Mouse (Mus musculus): ENCODE measurements around the gene Stat5a. TPM values are rescaled to one million over a fixed set of nuclear protein-coding genes. Genes with fewer than 3 reads are reported as not detected.

The Stat5a gene
- polyA plus RNA-seq, 1 experiment: 136 TPM

GRCm38 (mm10) chr11:100829691-100830090 lies 29.5 kb upstream of the Stat5a start:
- H3K36me3 ChIP-seq (ENCODE audit: control insufficient read depth, insufficient read depth, low read length): no peaks in the 10 kb centered on the region; the same call in 1 of the 2 replicates
- DNase-seq: no peak
- peaks cover 60% of the 10 kb centered on the region for H3K4me1 ChIP-seq (replicated peaks; ENCODE audit: control insufficient read depth, insufficient read depth, low read length)
- H3K27me3 ChIP-seq (ENCODE audit: control insufficient read depth, insufficient read depth, low read length): no peaks in the 10 kb centered on the region
- TF ChIP-seq POLR2A (IDR thresholded peaks at IDR 0.05; ENCODE audit: control insufficient read depth, extremely low read depth, insufficient read depth, low read length, poor library complexity) (no peak), CTCF (IDR thresholded peaks at IDR 0.05; ENCODE audit: borderline replicate concordance, control insufficient read depth, extremely low read depth, insufficient read depth, low read length, poor library complexity) (no peak)
- no peak overlapping the region for H3K4me3 ChIP-seq (ENCODE audit: control insufficient read depth, insufficient read depth, low read length)
- WGBS: 94% methylated on average over 12 of the region's 12 CpGs
- H3K27ac ChIP-seq (ENCODE audit: control insufficient read depth, insufficient read depth, low read length): no peak overlapping the region

DNA sequence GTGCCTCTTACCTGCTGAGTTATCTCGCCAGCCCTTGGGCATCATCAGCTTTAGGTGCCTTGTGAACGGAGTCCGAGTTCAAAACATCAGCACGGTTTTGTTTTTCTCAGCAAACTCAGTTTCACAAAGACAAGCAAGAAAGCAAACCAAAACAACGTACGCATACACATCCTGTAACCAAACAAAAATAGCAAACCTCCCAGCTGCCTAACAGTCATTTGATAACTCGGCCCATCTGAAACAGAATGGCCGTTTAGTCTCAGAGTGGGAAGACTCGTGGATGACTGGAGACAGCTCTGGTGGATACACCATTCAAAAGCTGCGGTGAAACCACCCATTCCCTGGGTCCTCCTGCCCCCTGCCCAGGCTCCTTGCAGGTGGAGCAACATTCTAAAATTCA lies 27.8 kb upstream of the Stat5a start:
- H3K27me3 ChIP-seq (ENCODE audit: control insufficient read depth, insufficient read depth, low read length): no peaks in the 10 kb centered on the region
- H3K36me3 ChIP-seq (ENCODE audit: control insufficient read depth, insufficient read depth, low read length): no peaks in the 10 kb centered on the region; the same call in 1 of the 2 replicates
- H3K4me1 ChIP-seq (replicated peaks; ENCODE audit: control insufficient read depth, insufficient read depth, low read length): peaks cover 46% of the 10 kb centered on the region
- 84% methylated on average over 10 of the region's 10 CpGs for WGBS
- H3K4me3 ChIP-seq (ENCODE audit: control insufficient read depth, insufficient read depth, low read length): no peak overlapping the region
- DNase-seq: no peak
- peak overlapping the region; percentile 59; the same call in 1 of the 2 replicates for H3K27ac ChIP-seq (ENCODE audit: control insufficient read depth, insufficient read depth, low read length)
- TF ChIP-seq POLR2A (IDR thresholded peaks at IDR 0.05; ENCODE audit: control insufficient read depth, extremely low read depth, insufficient read depth, low read length, poor library complexity): no peak
- no peak for TF ChIP-seq CTCF (IDR thresholded peaks at IDR 0.05; ENCODE audit: borderline replicate concordance, control insufficient read depth, extremely low read depth, insufficient read depth, low read length, poor library complexity)

DNA sequence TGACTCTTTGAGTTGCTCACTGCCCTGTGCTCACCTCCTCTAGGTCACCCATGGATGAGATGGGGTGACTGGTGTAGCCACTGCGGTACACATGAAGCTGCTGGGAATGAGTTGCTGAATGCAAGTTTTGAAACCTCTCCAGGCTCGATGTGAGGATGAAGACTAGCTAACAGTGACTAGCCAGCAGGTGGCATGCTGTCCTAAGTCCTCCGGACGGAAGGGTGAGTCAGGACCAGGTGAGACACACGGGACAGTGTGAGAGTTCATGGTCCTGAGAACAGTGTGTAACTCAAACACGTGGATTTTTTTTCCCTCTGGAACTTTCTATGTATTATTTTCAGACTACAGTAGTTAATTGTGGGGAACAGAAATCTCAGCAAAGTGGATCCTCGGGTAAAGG lies 25.7 kb upstream of the Stat5a start:
- TF ChIP-seq CTCF (IDR thresholded peaks at IDR 0.05; ENCODE audit: borderline replicate concordance, control insufficient read depth, extremely low read depth, insufficient read depth, low read length, poor library complexity): no peak
- TF ChIP-seq POLR2A (IDR thresholded peaks at IDR 0.05; ENCODE audit: control insufficient read depth, extremely low read depth, insufficient read depth, low read length, poor library complexity): no peak
- H3K27me3 ChIP-seq (ENCODE audit: control insufficient read depth, insufficient read depth, low read length): no peaks in the 10 kb centered on the region
- peaks cover 29% of the 10 kb centered on the region for H3K4me1 ChIP-seq (replicated peaks; ENCODE audit: control insufficient read depth, insufficient read depth, low read length)
- DNase-seq: no peak
- H3K27ac ChIP-seq (ENCODE audit: control insufficient read depth, insufficient read depth, low read length): no peak overlapping the region
- H3K36me3 ChIP-seq (ENCODE audit: control insufficient read depth, insufficient read depth, low read length): no peaks in the 10 kb centered on the region; the same call in 1 of the 2 replicates
- H3K4me3 ChIP-seq (ENCODE audit: control insufficient read depth, insufficient read depth, low read length): no peak overlapping the region
- 72% methylated on average over 7 of the region's 7 CpGs for WGBS

GRCm38 (mm10) chr11:100836923-100837702 lies 22.0 kb upstream of the Stat5a start:
- WGBS: 97% methylated on average over 9 of the region's 9 CpGs
- TF ChIP-seq POLR2A (IDR thresholded peaks at IDR 0.05; ENCODE audit: control insufficient read depth, extremely low read depth, insufficient read depth, low read length, poor library complexity) (no peak), CTCF (IDR thresholded peaks at IDR 0.05; ENCODE audit: borderline replicate concordance, control insufficient read depth, extremely low read depth, insufficient read depth, low read length, poor library complexity) (peak; percentile 46; the same call in 1 of the 2 replicates)
- H3K4me3 ChIP-seq (ENCODE audit: control insufficient read depth, insufficient read depth, low read length): no peak overlapping the region
- H3K4me1 ChIP-seq (replicated peaks; ENCODE audit: control insufficient read depth, insufficient read depth, low read length): peaks cover 24% of the 10 kb centered on the region
- DNase-seq: no peak
- H3K27me3 ChIP-seq (ENCODE audit: control insufficient read depth, insufficient read depth, low read length): no peaks in the 10 kb centered on the region
- H3K36me3 ChIP-seq (ENCODE audit: control insufficient read depth, insufficient read depth, low read length): no peaks in the 10 kb centered on the region
- no peak overlapping the region for H3K27ac ChIP-seq (ENCODE audit: control insufficient read depth, insufficient read depth, low read length)

GRCm38 (mm10) chr11:100838894-100839293 lies 20.3 kb upstream of the Stat5a start:
- no peak for DNase-seq
- Histone ChIP-seq H3K4me3 (ENCODE audit: control insufficient read depth, insufficient read depth, low read length) (no peak overlapping the region), H3K4me1 (replicated peaks; ENCODE audit: control insufficient read depth, insufficient read depth, low read length) (peaks cover 25% of the 10 kb centered on the region), H3K27ac (ENCODE audit: control insufficient read depth, insufficient read depth, low read length) (no peak overlapping the region), H3K36me3 (ENCODE audit: control insufficient read depth, insufficient read depth, low read length) (no peaks in the 10 kb centered on the region), H3K27me3 (ENCODE audit: control insufficient read depth, insufficient read depth, low read length) (no peaks in the 10 kb centered on the region)
- WGBS: 86% methylated on average over 9 of the region's 9 CpGs
- TF ChIP-seq CTCF (IDR thresholded peaks at IDR 0.05; ENCODE audit: borderline replicate concordance, control insufficient read depth, extremely low read depth, insufficient read depth, low read length, poor library complexity) (no peak), POLR2A (IDR thresholded peaks at IDR 0.05; ENCODE audit: control insufficient read depth, extremely low read depth, insufficient read depth, low read length, poor library complexity) (no peak)

DNA sequence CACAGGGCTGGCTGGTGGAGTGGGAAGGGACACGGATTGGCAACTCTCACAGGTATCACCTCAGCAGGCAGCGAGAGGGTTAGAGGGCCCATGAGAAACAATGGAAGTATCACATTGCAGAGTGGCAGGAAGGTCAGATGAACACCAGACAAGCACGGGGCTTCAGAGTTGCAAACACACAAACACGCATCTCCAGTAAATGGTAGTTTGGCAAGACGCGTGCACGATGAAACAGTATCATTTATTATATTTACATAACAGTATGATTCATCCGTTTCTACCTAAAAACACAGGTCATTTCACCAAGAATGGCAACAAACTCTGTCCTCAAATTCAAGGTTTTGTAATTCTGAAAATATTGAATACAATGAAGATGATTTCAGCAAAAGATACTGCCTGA lies 19.6 kb upstream of the Stat5a start:
- peaks cover 29% of the 10 kb centered on the region for H3K4me1 ChIP-seq (replicated peaks; ENCODE audit: control insufficient read depth, insufficient read depth, low read length)

More for the DNA sequence above, 19.6 kb upstream of the Stat5a start:
- DNase-seq: no peak
- Histone ChIP-seq H3K36me3 (ENCODE audit: control insufficient read depth, insufficient read depth, low read length) (no peaks in the 10 kb centered on the region), H3K27me3 (ENCODE audit: control insufficient read depth, insufficient read depth, low read length) (no peaks in the 10 kb centered on the region), H3K4me3 (ENCODE audit: control insufficient read depth, insufficient read depth, low read length) (no peak overlapping the region), H3K27ac (ENCODE audit: control insufficient read depth, insufficient read depth, low read length) (no peak overlapping the region)
- no peak for TF ChIP-seq CTCF (IDR thresholded peaks at IDR 0.05; ENCODE audit: borderline replicate concordance, control insufficient read depth, extremely low read depth, insufficient read depth, low read length, poor library complexity)
- TF ChIP-seq POLR2A (IDR thresholded peaks at IDR 0.05; ENCODE audit: control insufficient read depth, extremely low read depth, insufficient read depth, low read length, poor library complexity): no peak
- 84% methylated on average over 8 of the region's 8 CpGs for WGBS
